Mouse (Mus musculus): ENCODE results near the gene Arl8b. TPM values are rescaled to one million over a fixed set of nuclear protein-coding genes. Genes with fewer than 3 reads are reported as not detected.
"Not testable (repeated sequence)": the region's sequence is repeated elsewhere in the genome, so short reads cannot be mapped to it uniquely, and the experiment has no call there.

The Arl8b gene
- polyA plus RNA-seq, 1 experiment from 2014 or later: 105 TPM

DNA sequence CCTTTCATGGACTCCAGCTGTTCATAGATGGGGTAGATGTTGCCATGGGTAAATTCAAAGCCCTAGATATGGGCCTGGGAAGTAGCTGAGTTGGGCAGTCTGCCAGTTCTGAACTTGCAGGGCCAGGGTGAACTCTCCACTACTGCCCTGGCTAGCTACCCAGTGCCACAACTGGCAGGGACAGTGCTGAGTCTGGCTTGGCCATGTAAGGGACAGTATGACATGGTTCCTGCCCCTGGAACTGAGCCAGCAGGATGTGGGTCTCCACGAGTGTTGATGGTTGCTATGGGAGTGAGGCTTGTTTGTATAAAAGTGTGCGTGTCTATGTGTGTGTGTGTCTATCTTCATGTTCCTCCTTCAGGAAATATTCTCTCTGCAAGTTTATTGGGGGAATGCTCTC, 79.6 kb downstream of the Arl8b start:
- no peak overlapping the region for H3K9ac ChIP-seq (ENCODE audit: low read depth, low read length)
- H3K4me3 ChIP-seq (ENCODE audit: low read length): no peak overlapping the region
- H3K36me3 ChIP-seq (ENCODE audit: control insufficient read depth, insufficient read depth, low read length): no peaks in the 10 kb centered on the region
- WGBS: 64% methylated on average over 2 of the region's 2 CpGs
- no peaks in the 10 kb centered on the region for H3K27me3 ChIP-seq (replicated peaks; ENCODE audit: control insufficient read depth, insufficient read depth, low read length)
- no peaks in the 10 kb centered on the region; the same call in 1 of the 2 replicates for H3K4me1 ChIP-seq (ENCODE audit: control insufficient read depth, insufficient read depth, low read length)
- H3K4me2 ChIP-seq (ENCODE audit: low read depth, low read length): no peak overlapping the region
- no peak for ATAC-seq
- H3K9me3 ChIP-seq (ENCODE audit: control insufficient read depth, low read length): no peaks in the 10 kb centered on the region
- no peak overlapping the region for H3K27ac ChIP-seq (ENCODE audit: low read length)

DNA sequence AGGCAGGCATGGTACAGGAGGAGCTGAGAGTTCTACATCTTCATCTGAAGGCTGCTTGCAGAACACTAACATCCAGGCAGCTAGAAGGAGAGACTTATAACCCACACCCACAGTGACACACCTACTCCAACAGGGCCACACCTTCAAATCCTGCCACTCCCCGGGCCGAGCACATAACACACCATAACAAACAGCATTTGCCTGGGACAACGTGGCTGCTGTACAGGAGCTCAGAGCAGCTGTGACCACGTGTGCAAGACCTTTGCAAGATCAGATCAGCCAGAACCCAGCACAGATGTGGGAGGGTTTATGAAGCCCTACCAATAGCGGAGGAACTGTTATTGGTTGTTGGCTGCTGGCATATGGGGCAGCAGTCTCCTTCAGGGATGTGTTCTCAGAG, 83.4 kb downstream of the Arl8b start:
- H3K9ac ChIP-seq (ENCODE audit: low read depth, low read length): no peak overlapping the region
- H3K4me2 ChIP-seq (ENCODE audit: low read depth, low read length): no peak overlapping the region
- no peaks in the 10 kb centered on the region; the same call in 1 of the 2 replicates for H3K4me1 ChIP-seq (ENCODE audit: control insufficient read depth, insufficient read depth, low read length)
- H3K27ac ChIP-seq (ENCODE audit: low read length): no peak overlapping the region
- ATAC-seq: peak; percentile 79
- WGBS: 63% methylated on average over 5 of the region's 5 CpGs
- no peaks in the 10 kb centered on the region for H3K36me3 ChIP-seq (ENCODE audit: control insufficient read depth, insufficient read depth, low read length)
- no peaks in the 10 kb centered on the region for H3K27me3 ChIP-seq (replicated peaks; ENCODE audit: control insufficient read depth, insufficient read depth, low read length)
- no peaks in the 10 kb centered on the region for H3K9me3 ChIP-seq (ENCODE audit: control insufficient read depth, low read length)
- no peak overlapping the region for H3K4me3 ChIP-seq (ENCODE audit: low read length)

DNA sequence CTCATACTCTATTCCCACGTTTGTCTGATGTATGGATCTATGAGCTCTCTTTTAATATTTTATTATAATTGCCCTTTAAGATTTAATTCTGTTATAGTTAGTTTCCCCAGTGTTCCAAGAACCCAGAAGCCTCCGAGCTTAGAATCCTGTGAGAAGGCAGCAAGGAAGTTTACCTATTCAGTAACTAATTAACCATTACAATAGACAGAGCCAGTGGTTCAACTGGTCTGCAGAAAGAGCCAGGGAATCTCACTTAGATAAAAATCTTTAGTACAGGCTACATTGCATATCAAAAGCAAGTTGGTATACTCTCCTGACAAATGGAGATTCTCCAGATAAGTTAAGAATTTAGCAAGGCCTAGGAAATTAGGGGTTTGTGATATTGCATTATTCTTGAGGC, 86.1 kb downstream of the Arl8b start:
- H3K36me3 ChIP-seq (ENCODE audit: control insufficient read depth, insufficient read depth, low read length); H3K27ac ChIP-seq (ENCODE audit: low read length); H3K4me2 ChIP-seq (ENCODE audit: low read depth, low read length); H3K4me3 ChIP-seq (ENCODE audit: low read length); H3K4me1 ChIP-seq (ENCODE audit: control insufficient read depth, insufficient read depth, low read length); ATAC-seq; H3K9me3 ChIP-seq (ENCODE audit: control insufficient read depth, low read length); H3K9ac ChIP-seq (ENCODE audit: low read depth, low read length); H3K27me3 ChIP-seq (replicated peaks; ENCODE audit: control insufficient read depth, insufficient read depth, low read length): not testable (repeated sequence)
- WGBS: 37% methylated on average over 2 of the region's 2 CpGs

DNA sequence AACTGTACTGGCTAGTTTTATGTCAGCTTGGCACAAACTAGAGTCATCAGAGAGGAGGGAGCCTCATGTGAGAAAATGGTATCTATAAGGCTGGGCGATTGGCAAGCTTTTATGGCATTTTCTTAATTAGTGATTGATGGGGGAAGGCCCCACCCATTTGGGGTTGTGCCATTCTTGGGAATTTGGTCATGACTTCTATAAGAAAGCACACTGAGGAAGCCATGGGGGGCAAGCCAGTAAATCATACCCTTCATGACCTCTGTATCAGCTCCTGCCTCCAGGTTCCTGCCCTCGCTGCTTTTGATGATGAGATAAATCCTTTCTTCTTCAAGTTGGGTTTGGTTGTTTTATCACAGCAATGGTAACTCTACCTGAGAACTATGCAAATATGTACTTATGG, 87.5 kb downstream of the Arl8b start:
- no peak for ATAC-seq
- H3K27me3 ChIP-seq (replicated peaks; ENCODE audit: control insufficient read depth, insufficient read depth, low read length): no peaks in the 10 kb centered on the region
- no peak overlapping the region for H3K9ac ChIP-seq (ENCODE audit: low read depth, low read length)
- H3K4me2 ChIP-seq (ENCODE audit: low read depth, low read length): no peak overlapping the region
- H3K9me3 ChIP-seq (ENCODE audit: control insufficient read depth, low read length): no peaks in the 10 kb centered on the region
- H3K4me1 ChIP-seq (ENCODE audit: control insufficient read depth, insufficient read depth, low read length): no peaks in the 10 kb centered on the region; the same call in 1 of the 2 replicates
- WGBS: 73% methylated on average over 2 of the region's 2 CpGs
- no peak overlapping the region for H3K27ac ChIP-seq (ENCODE audit: low read length)
- H3K36me3 ChIP-seq (ENCODE audit: control insufficient read depth, insufficient read depth, low read length): no peaks in the 10 kb centered on the region
- H3K4me3 ChIP-seq (ENCODE audit: low read length): no peak overlapping the region

DNA sequence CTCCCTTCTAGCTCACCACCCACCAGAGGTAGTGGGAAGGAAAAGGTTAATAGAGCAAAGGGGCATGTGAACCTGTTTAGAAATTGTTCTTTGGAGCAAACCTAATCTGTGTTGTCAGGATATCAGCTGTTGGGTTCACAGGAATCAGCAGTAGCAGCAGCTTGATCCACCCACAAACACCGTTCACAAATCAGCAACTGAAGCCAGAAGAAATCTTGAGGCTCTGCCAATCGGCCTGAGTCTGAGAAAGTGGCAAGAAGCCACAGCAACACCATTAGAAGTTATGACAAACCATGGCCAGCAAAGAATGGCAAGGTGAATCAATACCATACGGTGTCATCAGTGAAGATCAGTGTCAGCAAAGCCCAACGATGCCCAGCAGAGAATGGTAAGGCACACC, 88.4 kb downstream of the Arl8b start:
- Histone ChIP-seq H3K4me1 (ENCODE audit: control insufficient read depth, insufficient read depth, low read length) (no peaks in the 10 kb centered on the region; the same call in 1 of the 2 replicates), H3K27me3 (replicated peaks; ENCODE audit: control insufficient read depth, insufficient read depth, low read length) (no peaks in the 10 kb centered on the region), H3K36me3 (ENCODE audit: control insufficient read depth, insufficient read depth, low read length) (no peaks in the 10 kb centered on the region), H3K4me3 (ENCODE audit: low read length) (no peak overlapping the region), H3K9ac (ENCODE audit: low read depth, low read length) (no peak overlapping the region), H3K27ac (ENCODE audit: low read length) (no peak overlapping the region), H3K9me3 (ENCODE audit: control insufficient read depth, low read length) (no peaks in the 10 kb centered on the region), H3K4me2 (ENCODE audit: low read depth, low read length) (no peak overlapping the region)
- WGBS: 91% methylated on average over 4 of the region's 4 CpGs
- ATAC-seq: no peak

Other genes starting within 250 kb of the Arl8b start
- gene Bhlhe40, start 122.5 kb upstream of the Arl8b start, polyA plus RNA-seq (2015; fragmentation: Nextera tagmentation; extraction: Ambion mirVana): 60.7 and 77.0 TPM in 2 replicates
- 28.9 and 42.9 TPM in 2 replicates for gene Edem1, start 45.5 kb downstream of the Arl8b start, polyA plus RNA-seq (2015; fragmentation: Nextera tagmentation; extraction: Ambion mirVana)

Measured in intestine, embryonic 16.5 days (tissue).